Mouse (Mus musculus) MN1 (cell line): ENCODE results near the gene Etl4.

Source experiments
- DNase-seq: peaks from one replicate; pipeline ENCODE4 v3.0.0-alpha.2; 2016; ENCODE audit warnings: low spot score

Etl4 gene

DNA sequence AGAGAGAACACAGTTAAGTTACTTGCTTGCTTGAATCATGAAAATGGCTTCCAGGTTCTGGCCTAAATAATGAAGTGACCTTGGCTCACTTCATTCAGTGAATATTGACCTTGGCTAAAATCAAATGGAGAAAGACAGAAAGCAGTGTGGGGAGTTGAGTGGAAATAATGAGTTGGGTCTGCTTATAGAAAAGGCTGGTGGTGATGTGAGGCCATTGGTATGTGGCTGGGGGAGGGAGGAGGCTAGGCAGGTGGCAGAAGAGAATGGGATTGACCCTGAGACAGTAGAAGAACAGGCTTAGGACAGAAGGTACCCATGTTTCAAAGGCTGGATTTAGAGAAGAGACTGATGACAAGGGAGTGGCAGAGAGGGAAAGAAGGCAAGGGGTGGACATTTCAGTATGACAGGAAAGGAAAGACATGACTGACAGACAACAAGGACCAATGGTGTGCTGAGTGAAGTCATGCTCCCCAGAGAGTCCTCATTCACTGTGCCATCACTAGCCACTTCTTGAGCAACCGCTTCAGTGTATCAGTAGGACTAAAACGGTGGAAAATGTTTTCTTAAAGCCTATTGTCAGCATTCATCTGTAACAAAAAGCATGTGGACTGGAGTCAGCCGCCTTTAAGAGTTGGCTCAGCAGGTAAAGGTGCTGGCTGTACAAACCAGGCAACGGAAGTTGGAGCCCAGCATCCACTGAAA lies 854.1 kb downstream of the Etl4 start:
- DNase-seq, result no peak

GRCm38 (mm10) chr2:20764566-20765090 lies 855.0 kb downstream of the Etl4 start:
- no peak for DNase-seq

DNA sequence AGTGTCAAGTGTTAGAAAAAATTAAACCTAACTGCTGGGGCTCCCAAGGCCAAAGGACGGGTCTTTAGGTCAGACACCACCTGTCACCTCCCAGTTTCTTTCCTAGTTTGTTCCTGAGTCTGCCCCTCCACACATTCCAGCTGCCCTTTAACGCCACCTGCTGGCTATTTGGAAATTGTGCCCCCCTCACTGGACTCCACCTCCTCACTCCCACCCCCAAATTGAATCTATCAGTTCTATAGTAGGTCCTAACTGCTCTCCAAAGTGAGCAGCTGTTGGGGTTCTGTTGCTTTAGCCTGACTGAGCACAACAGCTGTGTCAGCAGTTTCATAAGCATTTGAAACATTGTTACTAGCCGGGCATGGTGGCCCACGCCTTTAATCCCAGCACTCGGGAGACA lies 859.1 kb downstream of the Etl4 start:
- no peak for DNase-seq

DNA sequence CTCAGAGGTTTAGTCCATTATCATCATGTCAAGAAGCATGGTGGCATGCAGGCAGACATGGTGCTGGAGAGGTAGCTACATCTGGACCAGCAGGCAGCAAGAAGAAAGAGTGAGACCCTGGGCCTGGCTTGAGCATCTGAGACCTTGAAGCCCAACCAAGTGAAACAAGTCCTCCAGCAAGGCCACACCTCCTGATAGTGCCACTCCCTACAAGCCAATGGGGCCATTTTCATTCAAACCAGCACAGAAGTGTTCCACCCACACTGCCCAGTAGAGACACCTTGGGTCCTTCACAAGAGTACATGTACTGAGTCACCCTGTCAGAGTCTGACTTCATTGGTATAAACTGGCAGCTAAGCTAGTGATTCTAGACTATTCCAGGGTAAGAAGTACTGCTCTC lies 860.6 kb downstream of the Etl4 start:
- no peak for DNase-seq

- no peak for DNase-seq
Measured at GRCm38 (mm10) chr2:20774462-20774861, 864.9 kb downstream of the Etl4 start.

DNA sequence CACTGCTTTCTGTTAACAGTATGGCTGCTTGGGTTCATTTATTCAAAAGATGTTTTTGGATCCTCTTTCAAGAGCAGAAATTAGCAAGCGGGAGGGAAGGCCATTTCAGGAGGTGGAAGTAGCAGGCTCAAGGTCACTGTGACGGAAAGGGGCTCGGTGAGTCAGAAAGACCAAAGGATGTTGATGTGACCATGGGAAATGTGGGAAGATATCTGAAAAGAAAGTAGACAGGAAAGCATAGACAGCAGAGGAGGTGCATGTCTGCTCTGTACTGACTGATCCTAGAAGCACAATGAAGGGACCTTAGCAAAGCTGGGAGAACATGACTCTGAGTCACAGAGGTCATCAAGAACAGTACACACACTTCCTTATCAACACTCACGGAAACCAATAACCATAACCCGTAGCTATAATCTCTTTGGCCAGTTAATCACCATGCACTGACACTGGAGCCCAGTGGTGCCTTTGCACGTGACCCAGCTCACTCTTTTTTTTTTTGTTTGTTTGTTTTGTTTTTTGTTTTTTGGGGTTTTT lies 866.7 kb downstream of the Etl4 start:
- no peak for DNase-seq

DNA sequence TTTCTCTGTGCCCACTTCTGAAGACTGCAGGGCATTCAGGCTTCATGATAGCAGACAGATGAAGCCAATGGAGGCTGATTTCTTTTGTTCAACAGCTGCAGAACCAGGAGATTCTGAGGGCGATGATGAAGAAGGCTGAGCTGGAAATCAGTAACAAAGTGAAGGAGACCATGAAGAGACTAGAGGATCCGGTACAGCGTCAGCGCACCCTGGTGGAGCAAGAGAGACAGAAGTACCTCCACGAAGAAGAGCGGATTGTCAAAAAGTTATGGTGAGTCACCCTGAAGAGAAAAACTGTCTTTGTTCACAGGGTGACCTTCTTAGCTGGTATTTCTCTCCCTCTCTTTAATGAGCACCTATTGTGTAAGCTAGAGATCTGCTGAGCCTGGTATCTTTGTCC lies 868.4 kb downstream of the Etl4 start:
- DNase-seq, result no peak

DNA sequence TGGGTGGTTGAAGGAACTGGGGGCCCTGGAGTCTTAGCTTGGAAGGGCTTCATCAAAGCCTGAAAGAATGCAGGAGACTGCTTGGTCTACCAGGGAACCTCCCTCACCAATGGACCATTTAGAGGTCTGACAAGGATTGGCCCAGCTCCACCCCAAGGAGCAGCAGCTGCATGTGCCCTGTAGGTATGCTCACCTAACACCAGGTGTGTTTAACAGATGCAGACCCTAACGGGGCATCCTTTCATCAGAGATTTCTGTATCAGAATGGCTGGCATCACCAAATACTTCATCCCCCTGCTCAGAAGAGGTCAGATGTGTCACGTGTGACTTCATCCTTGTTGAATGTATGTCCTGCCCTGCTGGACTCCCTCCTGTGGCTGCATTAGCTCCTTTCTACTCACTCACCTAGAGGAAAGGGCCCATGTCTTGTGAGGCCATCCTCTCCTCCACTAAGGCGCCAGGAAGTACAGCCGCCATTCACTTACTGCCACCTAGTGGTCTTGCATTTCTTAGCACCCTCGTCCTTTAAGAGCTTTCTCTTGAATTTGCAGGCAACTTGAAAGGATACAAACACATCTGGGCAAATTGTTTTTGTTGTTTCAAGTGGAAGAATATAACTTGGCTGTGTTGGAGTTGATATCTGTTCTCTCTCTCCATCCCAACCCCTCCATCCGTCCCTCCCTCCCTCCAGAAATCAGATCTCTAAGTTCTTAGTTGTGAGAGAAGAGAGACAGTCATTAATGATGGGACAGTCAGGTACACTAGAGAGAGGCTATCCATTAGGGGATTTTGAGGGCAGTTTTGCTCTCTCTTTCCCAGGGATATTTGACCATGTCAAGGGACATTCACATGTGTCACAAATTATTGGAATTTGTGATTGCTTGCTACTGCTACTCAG lies 870.2 kb downstream of the Etl4 start:
- DNase-seq, result peak; percentile 36

DNA sequence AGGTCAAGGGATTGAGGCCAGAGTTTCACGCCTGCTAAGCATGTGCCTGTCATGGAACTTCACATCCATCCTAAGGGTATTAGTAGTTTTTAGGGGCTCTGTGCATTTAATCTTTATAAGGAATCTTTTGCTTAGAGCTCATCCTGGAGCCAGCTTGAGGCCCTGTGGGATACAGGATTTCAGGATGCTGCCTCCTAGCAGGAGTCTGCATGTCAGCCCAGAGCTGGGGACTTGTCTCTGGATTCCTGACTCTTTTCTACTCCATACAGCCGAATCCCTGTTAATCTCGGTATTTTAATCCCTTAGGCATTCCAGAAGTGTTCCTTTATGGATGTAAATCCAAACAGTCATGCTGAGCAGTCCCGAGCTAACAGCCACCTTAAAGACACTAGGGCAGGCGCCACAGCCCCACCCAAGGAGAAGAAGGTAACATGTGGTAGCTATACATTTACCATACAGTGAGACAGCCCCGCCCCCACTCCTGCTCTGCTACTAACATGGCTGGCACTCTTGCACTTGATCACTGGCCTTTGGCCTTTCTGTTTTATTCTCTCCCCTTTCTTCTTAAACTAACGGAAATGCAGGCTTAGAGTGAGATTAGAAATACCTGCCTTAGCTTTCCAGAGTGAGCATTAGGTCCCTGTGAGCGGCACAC lies 891.8 kb downstream of the Etl4 start:
- no peak for DNase-seq

GRCm38 (mm10) chr2:20811506-20811905 lies 901.9 kb downstream of the Etl4 start:
- DNase-seq, result no peak

GRCm38 (mm10) chr2:20813986-20814385 lies 904.4 kb downstream of the Etl4 start:
- DNase-seq, result no peak

DNA sequence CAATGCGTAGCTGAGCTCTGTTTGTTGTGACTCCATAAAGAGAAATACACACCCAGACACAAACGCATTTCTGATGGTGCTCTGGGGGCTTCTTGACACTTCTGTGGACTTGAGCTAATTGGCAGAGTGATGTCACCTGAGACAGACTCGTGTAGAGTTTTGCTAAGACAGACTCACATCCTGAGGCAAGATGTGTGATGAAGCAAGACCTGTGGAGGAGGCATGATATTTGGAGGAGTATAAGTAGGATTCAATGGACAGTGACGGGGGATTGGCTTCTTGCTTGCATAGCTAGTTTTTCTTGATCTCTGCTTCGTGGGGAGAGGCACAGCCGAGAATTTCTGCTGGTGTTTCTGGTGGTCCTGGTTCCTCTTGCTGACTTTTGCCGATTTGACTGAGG lies 908.6 kb downstream of the Etl4 start:
- no peak for DNase-seq

DNA sequence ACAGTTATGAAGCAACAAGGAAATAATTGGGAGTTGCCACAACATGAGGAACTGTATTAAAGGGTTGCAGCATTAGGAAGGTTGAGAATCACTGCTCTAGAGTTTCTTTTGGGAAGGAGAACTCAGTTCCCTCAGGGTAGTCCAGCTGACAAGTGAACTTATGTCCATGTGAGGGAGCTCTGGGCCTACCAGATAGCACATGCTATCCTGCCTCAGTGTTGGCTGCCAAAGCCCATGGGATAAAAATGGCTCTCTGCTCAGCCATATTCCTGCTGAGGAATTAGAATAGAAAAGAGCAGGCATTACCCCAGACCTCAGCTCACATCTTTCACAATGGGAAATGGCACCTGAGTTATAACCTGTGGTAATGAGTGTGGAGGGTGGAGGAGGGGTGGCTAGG lies 916.7 kb downstream of the Etl4 start:
- no peak for DNase-seq

- no peak for DNase-seq
Measured at GRCm38 (mm10) chr2:20830882-20831281, 921.3 kb downstream of the Etl4 start.

GRCm38 (mm10) chr2:20831608-20832406 lies 922.2 kb downstream of the Etl4 start:
- DNase-seq, result no peak

- DNase-seq, result no peak
Measured at GRCm38 (mm10) chr2:20849346-20849745, 939.8 kb downstream of the Etl4 start.
